Mouse (Mus musculus): ENCODE results near the gene Zfp560.
"Not testable (repeated sequence)": the region's sequence is repeated elsewhere in the genome, so short reads cannot be mapped to it uniquely, and the experiment has no call there.

The Zfp560 gene

GRCm38 (mm10) chr9:20348501-20348900, 36.5 kb downstream of the Zfp560 start:
- no peaks in the 10 kb centered on the region for H3K27me3 ChIP-seq (ENCODE audit: insufficient read depth, low read length)
- H3K36me3 ChIP-seq (ENCODE audit: insufficient read depth, low read length), result no peaks in the 10 kb centered on the region
- no peaks in the 10 kb centered on the region for H3K4me1 ChIP-seq (replicated peaks; ENCODE audit: low read depth, low read length)
- TF ChIP-seq CTCF (conservative IDR thresholded peaks at IDR 0.05; ENCODE audit: low read length) (no peak), NANOG (IDR thresholded peaks at IDR 0.05; ENCODE audit: borderline replicate concordance, low read length) (no peak), POU5F1 (IDR thresholded peaks at IDR 0.05; ENCODE audit: borderline replicate concordance, low read length) (no peak)
- no peaks in the 10 kb centered on the region for H3K9me3 ChIP-seq (ENCODE audit: low read length)
- no peak overlapping the region for H3K4me3 ChIP-seq (replicated peaks; ENCODE audit: low read length)

DNA sequence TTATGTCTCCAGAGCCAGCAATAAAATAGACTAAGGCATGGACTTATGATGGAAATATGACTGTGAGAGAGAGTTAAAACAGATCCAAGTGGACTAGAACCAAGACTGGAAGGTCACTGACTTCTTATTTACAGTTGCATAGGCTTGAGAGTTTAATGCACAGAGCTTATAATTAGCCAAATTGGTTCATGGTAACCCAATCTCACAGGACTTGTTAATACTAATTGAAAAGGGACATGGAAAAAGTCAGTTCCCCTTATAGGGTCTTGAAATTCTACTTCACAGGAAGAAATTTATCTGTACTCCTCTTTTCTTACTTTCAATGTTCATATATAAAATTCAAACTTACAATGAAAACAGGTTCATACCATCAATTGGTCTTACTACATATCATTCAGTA, 49.0 kb downstream of the Zfp560 start, which contains the start of gene Olfr18:
Olfr18 (minus strand) TSS at position 101 of the 400 bp plus-strand sequence.
- Histone ChIP-seq H3K9me3 (ENCODE audit: low read length) (peaks cover 4% of the 10 kb centered on the region; the same call in 1 of the 2 replicates), H3K4me3 (replicated peaks; ENCODE audit: low read length) (no peak within 1 kb of the TSS), H3K36me3 (ENCODE audit: insufficient read depth, low read length) (no peaks in the 10 kb centered on the region), H3K4me1 (replicated peaks; ENCODE audit: low read depth, low read length) (no peaks in the 10 kb centered on the region), H3K27me3 (ENCODE audit: insufficient read depth, low read length) (no peaks in the 10 kb centered on the region)
- no peak for TF ChIP-seq POU5F1 (IDR thresholded peaks at IDR 0.05; ENCODE audit: borderline replicate concordance, low read length)
- TF ChIP-seq CTCF (conservative IDR thresholded peaks at IDR 0.05; ENCODE audit: low read length), result no peak
- TF ChIP-seq NANOG (IDR thresholded peaks at IDR 0.05; ENCODE audit: borderline replicate concordance, low read length), result no peak

GRCm38 (mm10) chr9:20298232-20298631, 86.7 kb downstream of the Zfp560 start, which contains the start of gene Olfr873:
Gene Olfr873, plus strand, starts transcription at chr9:20298532.
- no peaks in the 10 kb centered on the region for H3K27me3 ChIP-seq (ENCODE audit: insufficient read depth, low read length)
- peaks cover 11% of the 10 kb centered on the region for H3K4me1 ChIP-seq (replicated peaks; ENCODE audit: low read depth, low read length)
- no peaks in the 10 kb centered on the region for H3K36me3 ChIP-seq (ENCODE audit: insufficient read depth, low read length)
- no peak within 1 kb of the TSS for H3K4me3 ChIP-seq (replicated peaks; ENCODE audit: low read length)
- no peak for TF ChIP-seq POU5F1 (IDR thresholded peaks at IDR 0.05; ENCODE audit: borderline replicate concordance, low read length)
- TF ChIP-seq CTCF (conservative IDR thresholded peaks at IDR 0.05; ENCODE audit: low read length), result no peak
- TF ChIP-seq NANOG (IDR thresholded peaks at IDR 0.05; ENCODE audit: borderline replicate concordance, low read length), result no peak
- H3K9me3 ChIP-seq (ENCODE audit: low read length), result peaks cover 4% of the 10 kb centered on the region

GRCm38 (mm10) chr9:20295562-20295961, 89.4 kb downstream of the Zfp560 start:
- H3K4me3 ChIP-seq (replicated peaks; ENCODE audit: low read length); H3K36me3 ChIP-seq (ENCODE audit: insufficient read depth, low read length); H3K9me3 ChIP-seq (ENCODE audit: low read length); H3K27me3 ChIP-seq (ENCODE audit: insufficient read depth, low read length): not testable (repeated sequence)
- H3K4me1 ChIP-seq (replicated peaks; ENCODE audit: low read depth, low read length), result peaks cover 11% of the 10 kb centered on the region
